Mouse (Mus musculus): ENCODE results near the gene Oas1d.
"Not testable (repeated sequence)": the region's sequence is repeated elsewhere in the genome, so short reads cannot be mapped to it uniquely, and the experiment has no call there.

The Oas1d gene

GRCm38 (mm10) chr5:120900666-120901065, 13.7 kb upstream of the Oas1d start:
- no peak for DNase-seq (ENCODE audit: low read depth, low spot score)

GRCm38 (mm10) chr5:120902056-120902455, 12.3 kb upstream of the Oas1d start:
- DNase-seq (ENCODE audit: low read depth, low spot score), result no peak

- DNase-seq (ENCODE audit: low read depth, low spot score), result peak; percentile 69
Measured at GRCm38 (mm10) chr5:120906791-120907733, 7.3 kb upstream of the Oas1d start, which contains the start of gene Oas1a. Gene Oas1a, minus strand, starts transcription at chr5:120907521.

- peak; percentile 84 for DNase-seq (ENCODE audit: low read depth, low spot score)
Measured at GRCm38 (mm10) chr5:120908196-120908920, 6.0 kb upstream of the Oas1d start.

DNA sequence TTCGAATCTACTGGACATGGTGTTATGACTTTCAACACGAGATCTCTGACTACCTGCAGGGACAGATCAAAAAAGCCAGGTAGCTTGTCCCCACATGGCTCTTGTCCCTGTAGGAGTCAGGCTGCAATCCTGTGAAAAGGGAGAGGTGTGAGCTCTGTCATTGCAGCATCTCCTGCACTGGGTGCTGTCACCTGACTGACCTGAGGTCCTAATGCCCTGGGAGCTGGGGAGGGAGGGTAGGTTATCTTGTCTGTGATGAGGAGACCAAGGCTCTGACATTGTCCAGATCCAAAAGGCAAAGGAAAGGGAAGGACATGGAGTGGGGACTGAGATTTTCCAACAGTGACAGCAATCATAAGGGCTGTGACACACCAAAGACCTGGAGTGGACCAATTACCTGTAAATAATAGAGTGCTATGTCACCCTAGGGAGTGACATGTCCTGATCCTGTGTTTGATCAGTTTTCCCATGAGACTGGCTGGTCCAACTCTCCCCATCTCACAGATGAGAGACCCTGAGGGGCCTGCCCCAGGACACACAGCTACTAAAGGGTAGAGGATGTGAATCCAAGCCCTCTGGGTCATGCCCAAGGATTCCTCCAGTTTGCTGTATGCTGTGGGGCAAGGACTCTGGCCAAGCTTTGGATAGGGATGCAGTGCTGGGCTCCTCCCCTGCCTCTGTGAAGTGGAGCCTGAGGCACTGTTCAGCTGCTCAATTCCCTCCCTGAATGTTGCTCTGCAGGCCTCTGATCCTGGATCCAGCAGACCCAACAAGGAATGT, 5.0 kb downstream of the Oas1d start:
- DNase-seq (ENCODE audit: low read depth, low spot score), result not testable (repeated sequence)

- DNase-seq (ENCODE audit: low read depth, low spot score), result no peak
Measured at GRCm38 (mm10) chr5:120920296-120920695, 6.0 kb downstream of the Oas1d start.

DNA sequence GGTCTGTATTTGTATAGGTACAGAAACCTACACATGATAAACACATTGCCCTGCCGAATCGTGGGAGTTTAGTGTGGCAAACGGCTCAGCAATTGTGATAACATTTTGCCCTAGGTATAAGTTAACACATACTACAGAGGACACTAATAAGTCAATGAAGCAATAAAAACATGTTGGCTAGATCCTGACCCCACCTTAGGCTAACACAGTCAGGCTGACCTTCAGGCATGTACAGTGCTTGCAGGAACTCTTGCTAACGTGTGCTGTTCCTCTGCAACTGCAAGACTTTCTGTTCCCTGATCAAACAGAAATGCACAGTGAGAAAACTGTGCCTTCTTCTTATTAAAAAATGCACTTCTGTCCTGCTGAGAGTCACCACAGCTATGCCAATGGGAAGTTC, 9.6 kb downstream of the Oas1d start:
- no peak for DNase-seq (ENCODE audit: low read depth, low spot score)

- DNase-seq (ENCODE audit: low read depth, low spot score), result not testable (repeated sequence)
Measured at GRCm38 (mm10) chr5:120924520-120924919, 10.2 kb downstream of the Oas1d start.

GRCm38 (mm10) chr5:120926311-120926710, 12.0 kb downstream of the Oas1d start:
- not testable (repeated sequence) for DNase-seq (ENCODE audit: low read depth, low spot score)

DNA sequence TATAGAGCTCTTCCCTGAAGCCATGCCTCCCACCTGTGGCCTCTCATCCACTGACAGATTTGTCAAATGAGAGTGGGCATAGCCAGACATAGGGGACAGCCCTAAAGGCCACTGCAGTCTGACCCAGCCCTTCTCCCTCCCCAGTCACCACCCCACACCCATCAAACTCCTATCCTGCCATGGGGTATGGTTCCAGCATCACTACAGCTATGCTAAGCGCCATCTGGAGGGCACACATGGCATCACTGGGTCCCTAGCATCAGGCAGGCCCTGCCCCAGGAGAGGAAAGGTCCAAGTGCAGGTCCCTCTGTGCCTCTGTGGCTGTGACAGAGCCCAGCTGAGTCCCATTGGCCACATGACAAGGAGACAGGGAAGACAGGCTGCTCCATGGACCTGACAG, 12.7 kb downstream of the Oas1d start:
- DNase-seq (ENCODE audit: low read depth, low spot score), result no peak

DNA sequence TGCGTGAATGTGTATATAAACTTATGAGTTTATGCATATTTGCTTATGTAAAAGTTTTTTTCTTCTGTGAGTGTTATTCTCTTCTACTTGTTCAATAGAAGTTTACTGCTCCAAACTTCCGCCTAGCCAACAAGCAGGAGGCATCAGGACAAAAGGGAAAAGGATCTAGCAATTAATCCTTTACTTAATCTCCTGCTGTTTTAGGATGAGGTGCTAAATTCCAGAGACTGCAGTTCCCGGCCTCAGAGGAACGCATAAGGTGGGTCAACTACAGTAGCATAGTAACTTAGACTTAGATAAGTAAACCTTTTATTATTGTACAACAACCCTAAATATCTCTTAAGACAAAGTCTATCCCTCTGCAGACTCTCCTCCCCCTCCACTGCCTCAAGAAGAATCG, 19.6 kb downstream of the Oas1d start:
- peak; percentile 77 for DNase-seq (ENCODE audit: low read depth, low spot score)

DNA sequence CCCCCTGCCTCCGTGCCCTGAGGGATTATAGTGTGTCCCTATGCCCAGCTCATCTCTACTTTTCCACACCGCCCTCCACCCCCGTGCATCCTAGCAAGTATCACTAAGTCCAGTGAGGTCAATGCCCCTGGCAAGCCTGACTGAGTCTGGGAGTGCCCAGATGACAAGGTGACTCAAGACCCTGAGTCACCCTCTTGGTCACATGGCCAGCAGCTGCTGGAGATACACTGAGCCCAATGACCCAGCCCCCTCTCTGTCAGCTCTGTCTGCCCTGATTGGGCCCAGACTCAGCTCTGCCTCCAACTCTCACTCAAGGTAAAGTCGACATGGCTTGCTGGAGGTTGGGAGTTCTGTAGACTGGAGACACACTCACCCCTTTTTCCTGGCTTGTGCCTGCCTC, 23.5 kb downstream of the Oas1d start:
- no peak for DNase-seq (ENCODE audit: low read depth, low spot score)

- DNase-seq (ENCODE audit: low read depth, low spot score), result peak; percentile 98
Measured at GRCm38 (mm10) chr5:120938586-120938985, 24.2 kb downstream of the Oas1d start.

DNA sequence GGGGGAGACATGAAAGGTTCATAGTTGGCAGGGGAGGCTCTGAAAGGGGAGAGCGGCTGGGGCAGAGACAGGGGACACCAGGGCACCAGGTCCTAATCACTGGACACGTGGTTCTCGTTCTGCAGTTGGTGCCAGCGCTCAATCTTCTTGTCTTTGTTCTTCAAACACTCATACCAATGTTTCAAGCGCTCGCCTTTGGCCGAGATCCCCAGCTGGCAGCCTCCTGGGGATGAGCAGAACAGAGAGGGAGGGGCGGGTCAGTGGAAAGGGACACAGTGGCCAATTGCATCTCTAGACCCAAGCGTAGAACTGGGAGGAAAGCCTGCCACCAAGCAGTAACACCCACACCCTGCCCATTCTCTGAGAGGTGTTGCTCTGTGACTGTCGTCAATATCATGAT, 27.7 kb downstream of the Oas1d start:
- no peak for DNase-seq (ENCODE audit: low read depth, low spot score)

- DNase-seq (ENCODE audit: low read depth, low spot score), result no peak
Measured at GRCm38 (mm10) chr5:120952242-120952770, 38.0 kb downstream of the Oas1d start.

DNA sequence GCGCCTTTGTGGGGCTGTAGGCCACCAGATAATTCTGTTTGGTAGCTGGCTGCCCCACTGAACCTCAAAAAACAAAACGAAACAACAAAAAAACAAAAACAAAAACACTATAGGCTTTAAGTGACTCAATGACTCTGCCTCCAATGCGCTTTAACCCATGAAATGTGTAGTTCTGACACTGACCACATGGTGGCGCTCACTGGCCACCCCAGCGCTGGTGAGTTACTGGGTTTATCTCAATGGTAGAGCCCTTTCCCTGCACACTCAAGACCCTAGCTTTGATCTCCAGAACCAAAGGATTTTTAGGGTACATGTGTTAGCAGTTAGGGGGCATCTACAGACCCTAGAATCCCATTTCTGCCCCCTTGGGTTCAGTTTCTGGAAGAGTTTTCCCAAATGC, 39.6 kb downstream of the Oas1d start:
- peak; percentile 53 for DNase-seq (ENCODE audit: low read depth, low spot score)

DNA sequence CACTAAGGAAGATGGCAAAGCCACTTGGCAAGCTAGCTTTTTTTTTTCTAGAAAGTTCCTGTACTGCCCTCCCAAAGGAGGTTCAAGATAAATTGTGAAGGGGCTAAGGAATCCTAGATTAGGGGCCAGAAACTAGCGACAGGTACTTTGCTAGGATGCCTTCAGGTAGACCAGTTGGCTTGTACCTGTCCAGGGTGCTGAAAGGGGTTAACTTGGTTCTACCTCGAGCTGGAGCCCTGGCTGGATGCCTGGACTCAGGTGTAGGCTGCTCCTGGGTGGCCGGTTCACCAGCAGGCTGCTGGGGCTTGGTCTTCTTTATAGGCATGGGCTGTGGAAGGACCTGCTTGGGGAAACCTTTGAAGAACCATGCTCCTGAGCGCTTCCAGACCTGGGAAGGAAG, 46.7 kb downstream of the Oas1d start:
- DNase-seq (ENCODE audit: low read depth, low spot score), result peak; percentile 39

DNA sequence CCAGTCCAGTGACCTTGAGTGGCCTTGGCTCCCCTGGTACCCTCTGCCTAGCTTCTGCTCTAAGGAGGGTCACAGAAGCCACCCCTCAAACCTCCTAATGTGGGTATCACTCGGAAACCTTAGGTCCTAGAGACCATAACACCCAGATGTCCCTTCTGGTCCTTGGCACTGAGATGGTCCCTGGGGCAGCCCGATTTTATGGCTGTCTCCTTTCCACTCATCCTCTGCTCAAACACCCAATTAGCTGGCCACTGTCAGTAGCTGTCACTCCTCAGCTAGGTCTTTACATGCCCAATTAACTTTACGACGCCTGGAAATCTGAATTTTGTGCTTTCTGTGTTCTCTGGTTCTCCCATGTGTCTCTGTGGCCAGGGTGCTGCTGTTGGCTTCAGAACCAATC, 51.8 kb downstream of the Oas1d start:
- no peak for DNase-seq (ENCODE audit: low read depth, low spot score)

GRCm38 (mm10) chr5:120966894-120967293, 52.6 kb downstream of the Oas1d start:
- DNase-seq (ENCODE audit: low read depth, low spot score), result no peak

- DNase-seq (ENCODE audit: low read depth, low spot score), result no peak
Measured at GRCm38 (mm10) chr5:120967355-120968133, 53.2 kb downstream of the Oas1d start.

- DNase-seq (ENCODE audit: low read depth, low spot score), result no peak
Measured at GRCm38 (mm10) chr5:120968134-120968532, 53.8 kb downstream of the Oas1d start.

Data from ES-CJ7 (cell line).